Mouse (Mus musculus): ENCODE measurements around the gene Spag17.

Spag17 gene

GRCm38 (mm10) chr3:100163556-100163955 is 278.4 kb downstream of the Spag17 start:
- no peak for DNase-seq (ENCODE audit: low spot score in 2 of 2)

GRCm38 (mm10) chr3:100164991-100165390 is 279.8 kb downstream of the Spag17 start:
- DNase-seq (ENCODE audit: low spot score in 2 of 2): no peak

GRCm38 (mm10) chr3:100176031-100176430 is 290.8 kb downstream of the Spag17 start:
- no peak for DNase-seq (ENCODE audit: low spot score in 2 of 2)

- no peak for DNase-seq (ENCODE audit: low spot score in 2 of 2)
These were observed 295.3 kb downstream of the Spag17 start for GRCm38 (mm10) chr3:100180471-100180870.

- no peak for DNase-seq (ENCODE audit: low spot score in 2 of 2)
These were observed 304.2 kb downstream of the Spag17 start for GRCm38 (mm10) chr3:100189444-100189843.

- no peak for DNase-seq (ENCODE audit: low spot score in 2 of 2)
These were observed 304.7 kb downstream of the Spag17 start for GRCm38 (mm10) chr3:100189861-100190260.
